Mouse (Mus musculus) cerebellum, adult 18-20 months (tissue): ENCODE results near the gene Psma7.

Experiments
- DNase-seq, 2 experiments: peaks; one replicate each; pipeline ENCODE4 v3.0.0; 2021

Gene Psma7

DNA sequence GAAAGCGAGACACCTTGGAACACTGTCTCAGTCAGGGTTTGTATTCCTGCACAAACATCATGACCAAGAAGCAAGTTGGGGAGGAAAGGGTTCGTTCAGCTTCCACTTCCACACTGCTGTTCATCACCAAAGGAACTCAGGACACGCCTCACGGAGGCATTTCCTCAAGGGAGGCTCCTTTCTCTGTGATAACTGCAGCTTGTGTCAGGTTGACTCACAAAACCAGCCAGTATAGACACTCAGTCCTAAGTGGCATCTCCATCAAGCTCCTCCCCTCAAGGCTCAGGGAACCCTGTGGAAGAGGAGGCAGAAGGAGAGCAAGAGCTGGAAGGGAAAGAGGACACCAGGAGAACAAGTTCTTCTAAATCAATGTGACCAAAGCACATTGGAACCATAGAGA lies 43.8 kb downstream of the Psma7 start:
- DNase-seq = no peak

DNA sequence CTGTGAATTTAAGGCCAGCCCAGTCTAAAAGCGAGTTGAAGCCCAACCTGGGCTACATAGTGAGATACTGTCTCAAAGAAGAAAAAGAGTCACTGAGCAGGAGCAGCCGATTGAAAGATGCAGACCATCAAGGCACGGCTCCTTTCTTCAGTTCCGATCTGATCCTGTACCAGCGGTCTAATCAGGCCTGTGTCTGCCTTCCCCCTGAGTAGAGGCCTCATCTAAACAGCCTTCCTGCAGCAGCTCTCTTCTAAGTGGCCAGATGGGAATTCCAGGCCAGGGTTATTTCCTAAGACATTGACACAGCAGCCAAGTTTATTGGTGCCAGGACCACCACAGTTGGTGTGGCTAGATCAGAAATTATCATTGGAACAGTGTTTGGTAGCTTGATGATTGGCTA lies 49.2 kb downstream of the Psma7 start:
- DNase-seq = no peak

DNA sequence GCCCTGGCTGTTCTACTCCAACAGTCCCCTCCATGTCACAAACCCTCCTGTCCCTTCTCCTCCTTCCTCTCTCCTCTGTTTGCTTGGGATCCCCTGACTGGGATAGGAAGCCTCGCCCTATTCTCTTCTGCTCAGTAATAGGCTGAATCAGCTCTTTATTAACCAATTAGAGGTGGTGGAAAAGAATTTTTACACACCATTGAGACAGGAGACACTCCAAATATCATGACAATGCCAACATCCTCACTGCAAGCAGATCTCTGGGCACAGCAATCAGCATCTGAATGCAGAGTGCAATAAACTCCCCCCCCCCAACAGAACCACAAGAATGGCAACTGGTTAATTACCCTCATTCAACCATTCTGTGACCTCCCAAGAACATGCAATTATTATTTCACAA lies 53.1 kb downstream of the Psma7 start:
- no peak for DNase-seq

DNA sequence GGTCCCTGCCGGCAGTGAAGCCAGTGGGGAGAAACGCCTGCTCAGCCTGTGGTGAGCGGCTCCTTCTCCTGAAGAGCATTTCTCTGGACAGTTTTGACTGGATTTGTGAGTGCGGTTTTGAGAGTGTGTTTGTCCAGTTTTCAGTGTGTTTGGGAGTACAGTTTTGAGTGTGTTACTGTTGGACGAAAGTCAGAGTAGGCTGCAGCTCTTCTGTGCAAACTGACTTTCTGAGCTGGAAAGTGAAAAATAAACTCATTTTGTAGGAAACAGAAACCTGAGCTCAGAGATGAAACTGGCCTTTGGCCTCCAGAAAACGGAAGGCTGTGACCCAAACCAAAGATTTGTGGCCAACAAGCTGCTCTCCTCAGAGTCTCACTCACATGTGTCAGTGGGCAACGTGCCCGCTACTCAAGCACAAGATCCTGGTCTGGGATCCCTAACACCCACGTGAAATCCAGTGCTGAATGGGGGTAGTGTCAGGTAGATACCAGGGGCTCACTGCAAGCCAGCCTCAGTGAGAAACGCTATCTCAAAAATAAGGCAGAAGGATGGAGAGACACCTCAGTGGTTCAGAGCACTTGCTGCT lies 55.7 kb downstream of the Psma7 start:
- no peak for DNase-seq
